Mouse (Mus musculus): ENCODE results near the gene Gm45713. TPM values are rescaled to one million over a fixed set of nuclear protein-coding genes. Genes with fewer than 3 reads are reported as not detected.
"Not testable (repeated sequence)": the region's sequence is repeated elsewhere in the genome, so short reads cannot be mapped to it uniquely, and the experiment has no call there.

Gene Gm45713
- polyA plus RNA-seq, 1 experiment from 2014 or later: not detected

DNA sequence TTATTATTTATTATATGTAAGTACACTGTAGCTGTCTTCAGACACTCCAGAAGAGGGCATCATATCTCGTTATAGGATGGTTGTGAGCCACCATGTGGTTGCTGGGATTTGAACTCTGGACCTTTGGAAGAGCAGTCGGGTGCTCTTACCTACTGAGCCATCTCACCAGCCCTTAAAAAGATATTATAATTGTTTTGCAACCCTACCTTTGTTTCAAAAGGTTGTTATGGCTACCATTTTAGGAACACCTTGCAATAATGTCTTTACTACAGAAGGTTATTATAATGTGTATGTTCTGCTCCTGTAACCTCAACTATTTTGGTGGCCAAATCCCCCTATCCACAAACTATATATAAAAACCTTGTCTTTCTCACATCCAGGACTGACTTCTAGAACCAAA is 17.0 kb upstream of the Gm45713 start:
- not testable (repeated sequence) for H3K27me3 ChIP-seq; H3K9me3 ChIP-seq; H3K27ac ChIP-seq; ATAC-seq; H3K4me2 ChIP-seq (replicated peaks); H3K9ac ChIP-seq (replicated peaks)
- 93% methylated on average over 2 of the region's 2 CpGs for whole genome bisulfite sequencing
- Histone ChIP-seq H3K4me3 (replicated peaks) (peak overlapping the region; percentile 62; the same call in 1 of the 2 replicates), H3K36me3 (peaks cover 13% of the 10 kb centered on the region), H3K4me1 (replicated peaks) (peaks cover 32% of the 10 kb centered on the region)

DNA sequence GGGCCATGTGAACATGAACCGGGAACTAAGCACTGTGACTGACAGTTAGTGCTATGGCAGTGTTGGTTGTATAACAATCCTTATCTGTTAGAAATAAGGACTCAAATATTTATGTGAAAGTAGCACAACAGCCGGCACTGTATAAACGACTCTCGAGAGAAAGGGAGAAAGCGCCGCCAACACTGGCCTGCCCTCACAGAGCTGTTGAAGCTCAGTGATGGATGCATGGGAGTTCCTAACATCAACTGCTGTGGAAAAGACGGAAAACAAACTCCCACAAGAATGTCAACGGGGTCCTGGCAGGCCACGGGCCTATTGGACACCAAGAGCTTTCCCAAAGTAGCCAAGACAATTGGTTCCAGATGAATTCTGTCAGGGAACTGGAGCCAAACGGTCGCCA is 15.3 kb upstream of the Gm45713 start:
- ATAC-seq: no peak
- Histone ChIP-seq H3K9ac (replicated peaks) (no peak overlapping the region), H3K27me3 (no peaks in the 10 kb centered on the region), H3K4me2 (replicated peaks) (no peak overlapping the region), H3K9me3 (no peaks in the 10 kb centered on the region), H3K36me3 (0 out of 2 replicates have a peak, but pooled peaks cover 2% of the 10 kb centered on the region), H3K4me3 (replicated peaks) (no peak overlapping the region), H3K4me1 (replicated peaks) (peaks cover 32% of the 10 kb centered on the region), H3K27ac (no peak overlapping the region)
- 63% methylated on average over 11 of the region's 11 CpGs for WGBS

DNA sequence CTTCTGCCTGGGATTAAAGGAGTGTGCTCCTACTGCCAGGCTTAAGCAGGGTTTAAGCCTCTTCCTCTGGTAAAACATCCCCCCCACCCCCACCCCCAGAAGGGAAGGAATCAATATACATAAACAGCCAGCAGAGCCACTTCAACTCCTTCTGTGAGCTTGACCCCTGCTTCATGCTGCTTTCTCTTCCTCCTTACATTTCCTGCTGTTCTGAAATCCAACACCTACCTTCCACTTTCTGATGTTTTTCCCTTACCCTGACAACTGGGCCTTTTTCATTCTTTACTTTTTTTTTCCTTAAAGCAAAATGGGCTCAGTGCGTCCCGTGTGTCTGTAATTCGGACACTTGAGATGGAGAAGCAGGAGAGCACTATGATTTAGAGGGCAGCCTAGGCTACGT is 14.3 kb upstream of the Gm45713 start:
- Histone ChIP-seq H3K36me3 (peaks cover 8% of the 10 kb centered on the region), H3K4me3 (replicated peaks) (no peak overlapping the region), H3K27ac (no peak overlapping the region), H3K4me2 (replicated peaks) (no peak overlapping the region), H3K4me1 (replicated peaks) (peaks cover 25% of the 10 kb centered on the region), H3K9ac (replicated peaks) (no peak overlapping the region), H3K27me3 (no peaks in the 10 kb centered on the region), H3K9me3 (no peaks in the 10 kb centered on the region)
- WGBS: 76% methylated on average over 4 of the region's 4 CpGs
- ATAC-seq: no peak

DNA sequence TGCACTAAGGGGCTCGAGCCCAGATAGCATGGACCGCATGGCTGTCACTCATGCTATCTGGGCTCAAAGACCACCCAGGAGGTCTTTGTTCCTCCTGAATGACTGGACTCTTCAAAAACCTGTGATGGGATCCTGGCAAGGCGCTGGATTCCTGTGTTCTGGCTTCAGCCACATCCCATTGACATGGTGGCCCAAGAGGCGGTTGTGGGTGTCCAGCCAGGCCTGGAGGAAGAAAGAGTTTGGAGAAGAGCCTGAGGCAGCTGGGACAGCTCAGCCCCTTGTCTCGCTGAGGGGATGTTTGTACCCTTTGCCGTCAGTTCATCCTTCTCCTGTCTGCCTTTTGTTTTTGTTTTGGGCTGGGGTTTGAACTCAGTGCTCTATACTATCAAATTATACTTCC is 13.5 kb upstream of the Gm45713 start:
- no peaks in the 10 kb centered on the region for H3K27me3 ChIP-seq
- H3K36me3 ChIP-seq: peaks cover 13% of the 10 kb centered on the region
- no peak for ATAC-seq
- H3K27ac ChIP-seq: no peak overlapping the region
- H3K9ac ChIP-seq (replicated peaks): no peak overlapping the region
- no peaks in the 10 kb centered on the region for H3K9me3 ChIP-seq
- no peak overlapping the region for H3K4me2 ChIP-seq (replicated peaks)
- peaks cover 18% of the 10 kb centered on the region for H3K4me1 ChIP-seq (replicated peaks)
- 17% methylated on average over 6 of the region's 6 CpGs for WGBS
- H3K4me3 ChIP-seq (replicated peaks): no peak overlapping the region

DNA sequence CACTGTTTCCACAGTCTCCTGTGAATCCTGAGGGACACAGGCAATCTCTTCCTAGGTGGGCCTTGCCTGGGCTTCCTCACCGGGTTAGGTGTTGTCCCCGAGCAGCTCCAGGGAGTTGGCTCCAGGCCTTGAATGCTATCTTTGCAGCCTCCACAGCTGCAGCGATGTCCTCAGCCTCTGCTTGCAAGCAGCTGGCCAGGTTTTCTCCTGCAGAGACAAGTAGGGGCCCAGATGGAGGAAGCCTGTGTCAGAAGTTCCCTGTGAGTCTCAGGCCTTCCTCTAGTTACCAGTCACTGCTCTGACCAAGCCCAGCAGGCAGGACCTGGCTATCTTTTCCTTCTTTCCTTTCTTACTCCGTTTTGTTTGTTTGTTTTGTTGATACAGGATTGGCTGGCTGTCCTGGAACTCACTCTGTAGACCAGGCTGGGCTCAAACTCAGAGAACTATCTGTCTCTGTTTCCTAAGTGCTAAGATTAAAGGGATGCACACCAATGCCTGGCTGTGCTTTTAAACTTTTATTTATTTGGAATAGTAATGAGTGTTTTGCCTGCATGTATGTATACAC is 12.6 kb upstream of the Gm45713 start:
- Histone ChIP-seq H3K4me2 (replicated peaks) (no peak overlapping the region), H3K36me3 (peaks cover 22% of the 10 kb centered on the region), H3K27me3 (no peaks in the 10 kb centered on the region), H3K9me3 (no peaks in the 10 kb centered on the region), H3K9ac (replicated peaks) (no peak overlapping the region; the same call in 1 of the 2 replicates), H3K4me1 (replicated peaks) (peaks cover 16% of the 10 kb centered on the region), H3K4me3 (replicated peaks) (no peak overlapping the region), H3K27ac (no peak overlapping the region)
- WGBS: 77% methylated on average over 4 of the region's 4 CpGs
- no peak for ATAC-seq

- Histone ChIP-seq H3K9me3 (no peaks in the 10 kb centered on the region), H3K27me3 (no peaks in the 10 kb centered on the region), H3K9ac (replicated peaks) (no peak overlapping the region), H3K4me3 (replicated peaks) (no peak overlapping the region), H3K27ac (no peak overlapping the region), H3K4me1 (replicated peaks) (peaks cover 11% of the 10 kb centered on the region; the same call in 1 of the 2 replicates), H3K36me3 (peaks cover 29% of the 10 kb centered on the region), H3K4me2 (replicated peaks) (no peak overlapping the region)
- ATAC-seq: no peak
- WGBS: 93% methylated on average over 11 of the region's 11 CpGs
Observed at GRCm38 (mm10) chr7:45147899-45148298, 11.9 kb upstream of the Gm45713 start.

- Histone ChIP-seq H3K4me2 (replicated peaks) (no peak overlapping the region), H3K9me3 (no peaks in the 10 kb centered on the region), H3K9ac (replicated peaks) (no peak overlapping the region), H3K36me3 (peaks cover 36% of the 10 kb centered on the region), H3K4me1 (replicated peaks) (peaks cover 11% of the 10 kb centered on the region; the same call in 1 of the 2 replicates), H3K4me3 (replicated peaks) (no peak overlapping the region), H3K27me3 (no peaks in the 10 kb centered on the region), H3K27ac (no peak overlapping the region)
- 96% methylated on average over 11 of the region's 11 CpGs for WGBS
- ATAC-seq: no peak
Observed at GRCm38 (mm10) chr7:45147267-45147666, 11.2 kb upstream of the Gm45713 start.

- ATAC-seq: no peak
- H3K4me2 ChIP-seq (replicated peaks): no peak overlapping the region
- 0 out of 2 replicates have a peak overlapping the region, but pooled peaks have one; percentile 3 for H3K9ac ChIP-seq (replicated peaks)
- no peak overlapping the region for H3K4me3 ChIP-seq (replicated peaks)
- H3K27ac ChIP-seq: no peak overlapping the region
- 94% methylated on average over 8 of the region's 8 CpGs for WGBS
- H3K36me3 ChIP-seq: peaks cover 45% of the 10 kb centered on the region
- H3K4me1 ChIP-seq (replicated peaks): 0 out of 2 replicates have a peak, but pooled peaks cover 3% of the 10 kb centered on the region
- no peaks in the 10 kb centered on the region for H3K9me3 ChIP-seq
- H3K27me3 ChIP-seq: no peaks in the 10 kb centered on the region
Observed at GRCm38 (mm10) chr7:45145460-45145859, 9.4 kb upstream of the Gm45713 start.

- WGBS: 88% methylated on average over 13 of the region's 13 CpGs
- Histone ChIP-seq H3K27me3 (no peaks in the 10 kb centered on the region), H3K27ac (no peak overlapping the region), H3K9me3 (no peaks in the 10 kb centered on the region), H3K4me1 (replicated peaks) (0 out of 2 replicates have a peak, but pooled peaks cover 2% of the 10 kb centered on the region), H3K4me2 (replicated peaks) (no peak overlapping the region), H3K36me3 (peaks cover 45% of the 10 kb centered on the region), H3K9ac (replicated peaks) (peak overlapping the region; percentile 37; the same call in 1 of the 2 replicates), H3K4me3 (replicated peaks) (no peak overlapping the region)
- ATAC-seq: no peak
Observed at GRCm38 (mm10) chr7:45144368-45145174, 8.5 kb upstream of the Gm45713 start.

GRCm38 (mm10) chr7:45141914-45142313 is 5.9 kb upstream of the Gm45713 start:
- Histone ChIP-seq H3K4me2 (replicated peaks) (no peak overlapping the region), H3K27ac (no peak overlapping the region), H3K9ac (replicated peaks) (no peak overlapping the region), H3K4me1 (replicated peaks) (no peaks in the 10 kb centered on the region), H3K36me3 (peaks cover 45% of the 10 kb centered on the region), H3K9me3 (no peaks in the 10 kb centered on the region), H3K27me3 (peaks cover 11% of the 10 kb centered on the region), H3K4me3 (replicated peaks) (no peak overlapping the region)
- no peak for ATAC-seq
- 90% methylated on average over 5 of the region's 5 CpGs for WGBS

DNA sequence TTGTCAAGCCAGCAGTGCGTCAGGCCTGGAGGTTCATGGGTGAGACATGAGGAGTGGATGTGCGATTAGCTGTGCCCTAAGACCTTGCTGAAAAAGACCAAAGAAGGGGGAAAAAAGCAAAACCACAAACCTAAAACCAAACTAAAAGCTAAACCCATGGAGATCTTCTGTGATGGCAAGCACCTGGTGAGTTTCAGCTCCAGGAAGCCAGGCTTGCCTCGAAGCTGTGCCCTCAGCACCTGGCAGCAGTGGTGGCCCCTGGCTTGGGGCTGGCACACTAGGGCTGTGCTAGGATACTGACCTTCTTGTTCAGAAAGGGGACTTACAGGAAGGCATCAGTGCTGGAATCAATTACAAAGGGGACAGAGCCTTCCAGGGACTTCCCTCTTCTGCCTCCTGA is 5.3 kb upstream of the Gm45713 start:
- Histone ChIP-seq H3K4me3 (replicated peaks) (no peak overlapping the region), H3K4me1 (replicated peaks) (0 out of 2 replicates have a peak, but pooled peaks cover 2% of the 10 kb centered on the region), H3K27me3 (peaks cover 15% of the 10 kb centered on the region), H3K4me2 (replicated peaks) (no peak overlapping the region), H3K27ac (no peak overlapping the region), H3K9me3 (no peaks in the 10 kb centered on the region), H3K9ac (replicated peaks) (no peak overlapping the region), H3K36me3 (peaks cover 45% of the 10 kb centered on the region)
- no peak for ATAC-seq
- 88% methylated on average over 3 of the region's 3 CpGs for WGBS

- 80% methylated on average over 8 of the region's 8 CpGs for WGBS
- Histone ChIP-seq H3K36me3 (peaks cover 35% of the 10 kb centered on the region), H3K4me1 (replicated peaks) (peaks cover 10% of the 10 kb centered on the region), H3K4me2 (replicated peaks) (no peak overlapping the region), H3K9ac (replicated peaks) (no peak overlapping the region), H3K27me3 (peaks cover 25% of the 10 kb centered on the region), H3K27ac (no peak overlapping the region), H3K4me3 (replicated peaks) (no peak overlapping the region), H3K9me3 (no peaks in the 10 kb centered on the region)
- no peak for ATAC-seq
Observed at GRCm38 (mm10) chr7:45139904-45140723, 4.1 kb upstream of the Gm45713 start.
